Mouse (Mus musculus): ENCODE results near the gene Txndc11. TPM values are rescaled to one million over a fixed set of nuclear protein-coding genes. Genes with fewer than 3 reads are reported as not detected.

Gene Txndc11
- total and polyA plus RNA-seq, 2 experiments from 2014 or later, result 25.2 to 44.1 TPM

DNA sequence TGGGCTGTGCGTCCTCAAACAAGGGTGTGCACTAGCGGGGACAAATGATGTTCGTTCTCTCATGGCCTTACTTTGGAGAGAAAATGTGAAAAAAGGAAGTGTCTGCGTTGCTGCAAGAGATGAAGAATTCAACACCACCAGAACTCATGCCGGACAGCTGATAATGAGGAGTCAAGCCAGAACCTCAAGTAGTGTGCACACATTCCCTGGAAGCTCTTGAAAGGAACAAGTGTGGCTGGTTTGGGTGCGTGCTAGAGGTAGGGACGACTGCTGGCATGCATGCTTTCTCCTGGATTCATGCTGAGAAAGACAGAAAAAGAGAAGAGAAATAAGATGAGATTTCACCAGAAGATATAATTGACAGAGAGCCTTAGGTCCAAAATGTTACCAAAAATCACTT lies 87.3 kb downstream of the Txndc11 start:
- no peak for DNase-seq (ENCODE audit: low spot score)
- TF ChIP-seq CTCF (IDR thresholded peaks at IDR 0.05; ENCODE audit: low read depth), result no peak
- no peak overlapping the region for H3K4me2 ChIP-seq (ENCODE audit: low read depth, low read length)
- H3K9me3 ChIP-seq (ENCODE audit: low read length), result no peaks in the 10 kb centered on the region
- H3K27me3 ChIP-seq (ENCODE audit: insufficient read depth, low read length), result no peaks in the 10 kb centered on the region
- no peaks in the 10 kb centered on the region for H3K36me3 ChIP-seq (ENCODE audit: insufficient read depth, low read length)
- no peak overlapping the region for H3K9ac ChIP-seq (replicated peaks; ENCODE audit: low read length)
- no peak overlapping the region for H3K27ac ChIP-seq
- WGBS, result 86% methylated on average over 7 of the region's 7 CpGs
- H3K4me3 ChIP-seq (ENCODE audit: low read length), result no peak overlapping the region
- H3K4me1 ChIP-seq (ENCODE audit: insufficient read depth, low read length), result no peaks in the 10 kb centered on the region
- ATAC-seq, result no peak

DNA sequence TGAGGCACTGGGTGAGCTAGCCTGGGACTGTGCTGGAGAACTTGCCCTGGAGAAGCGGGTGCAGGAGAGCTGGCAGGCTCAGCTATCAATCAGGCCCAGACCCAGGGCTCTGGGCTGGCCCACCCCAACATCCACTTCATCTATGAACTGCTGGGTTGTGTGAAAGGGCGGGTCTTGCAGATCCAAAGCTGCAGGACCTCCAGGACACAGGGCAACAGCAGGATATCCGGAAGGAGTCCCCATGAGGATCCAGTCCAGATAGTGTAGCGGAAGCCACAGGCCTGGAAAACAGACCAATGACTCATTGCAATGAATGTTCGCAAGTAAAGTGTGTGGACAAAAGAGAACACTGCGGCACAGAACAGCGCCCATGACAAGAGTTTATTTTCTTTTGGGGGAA lies 88.0 kb downstream of the Txndc11 start:
- Histone ChIP-seq H3K27me3 (ENCODE audit: insufficient read depth, low read length) (no peaks in the 10 kb centered on the region), H3K9me3 (ENCODE audit: low read length) (no peaks in the 10 kb centered on the region), H3K27ac (no peak overlapping the region), H3K4me2 (ENCODE audit: low read depth, low read length) (no peak overlapping the region), H3K4me3 (ENCODE audit: low read length) (no peak overlapping the region), H3K4me1 (ENCODE audit: insufficient read depth, low read length) (no peaks in the 10 kb centered on the region), H3K9ac (replicated peaks; ENCODE audit: low read length) (no peak overlapping the region), H3K36me3 (ENCODE audit: insufficient read depth, low read length) (no peaks in the 10 kb centered on the region)
- no peak for TF ChIP-seq CTCF (IDR thresholded peaks at IDR 0.05; ENCODE audit: low read depth)
- WGBS, result 77% methylated on average over 7 of the region's 7 CpGs
- ATAC-seq (no peak), DNase-seq (ENCODE audit: low spot score) (no peak)

DNA sequence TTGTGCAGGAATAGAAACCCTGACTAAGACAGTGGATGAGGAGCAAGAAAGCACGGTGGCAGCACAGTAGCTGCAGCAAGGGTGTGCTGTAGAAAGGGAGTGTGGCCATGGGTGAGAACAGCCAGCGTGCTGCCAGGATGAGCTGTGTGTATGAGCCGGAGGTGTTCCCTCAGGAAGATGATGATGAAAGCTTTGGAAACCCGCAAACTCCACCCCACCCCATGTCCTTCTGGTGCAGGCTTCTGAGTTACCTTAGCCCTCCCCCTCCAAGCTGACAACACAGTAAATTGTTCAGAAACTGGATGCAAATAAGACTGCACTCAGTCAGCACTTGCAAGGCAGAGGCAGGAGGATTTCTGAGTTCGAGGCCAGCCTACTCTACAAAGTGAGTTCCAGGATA lies 91.2 kb downstream of the Txndc11 start:
- no peak overlapping the region for H3K4me3 ChIP-seq (ENCODE audit: low read length)
- H3K27ac ChIP-seq, result no peak overlapping the region
- H3K4me1 ChIP-seq (ENCODE audit: insufficient read depth, low read length), result no peaks in the 10 kb centered on the region
- H3K36me3 ChIP-seq (ENCODE audit: insufficient read depth, low read length), result no peaks in the 10 kb centered on the region
- no peaks in the 10 kb centered on the region for H3K9me3 ChIP-seq (ENCODE audit: low read length)
- H3K9ac ChIP-seq (replicated peaks; ENCODE audit: low read length), result no peak overlapping the region
- DNase-seq (ENCODE audit: low spot score) (no peak), ATAC-seq (no peak)
- H3K4me2 ChIP-seq (ENCODE audit: low read depth, low read length), result no peak overlapping the region
- 84% methylated on average over 5 of the region's 5 CpGs for WGBS
- no peaks in the 10 kb centered on the region for H3K27me3 ChIP-seq (ENCODE audit: insufficient read depth, low read length)
- no peak for TF ChIP-seq CTCF (IDR thresholded peaks at IDR 0.05; ENCODE audit: low read depth)

DNA sequence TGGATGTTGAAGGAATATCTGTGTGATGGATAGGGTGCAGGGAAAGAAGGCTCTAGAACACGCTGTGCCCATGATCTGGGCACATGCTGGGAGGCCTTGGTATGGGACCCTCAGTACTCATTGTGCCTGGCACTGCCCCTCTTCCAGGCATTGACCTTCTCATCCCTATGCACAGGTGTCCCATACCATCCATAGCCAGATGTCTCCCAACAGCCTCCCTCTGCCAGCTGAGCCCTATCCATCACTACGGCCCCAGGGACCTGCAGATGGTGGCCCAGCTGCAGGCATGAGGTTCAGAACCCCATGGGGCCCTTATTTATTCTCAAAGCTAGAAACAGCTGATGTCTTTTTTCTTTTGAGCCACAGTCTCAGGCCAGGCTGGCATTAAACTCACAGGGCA lies 93.8 kb downstream of the Txndc11 start:
- Histone ChIP-seq H3K9ac (replicated peaks; ENCODE audit: low read length) (no peak overlapping the region), H3K36me3 (ENCODE audit: insufficient read depth, low read length) (no peaks in the 10 kb centered on the region), H3K4me1 (ENCODE audit: insufficient read depth, low read length) (no peaks in the 10 kb centered on the region), H3K9me3 (ENCODE audit: low read length) (no peaks in the 10 kb centered on the region), H3K4me2 (ENCODE audit: low read depth, low read length) (no peak overlapping the region), H3K27me3 (ENCODE audit: insufficient read depth, low read length) (no peaks in the 10 kb centered on the region), H3K4me3 (ENCODE audit: low read length) (no peak overlapping the region), H3K27ac (no peak overlapping the region)
- WGBS, result 57% methylated on average over 2 of the region's 2 CpGs
- no peak for DNase-seq (ENCODE audit: low spot score)
- ATAC-seq, result no peak
- TF ChIP-seq CTCF (IDR thresholded peaks at IDR 0.05; ENCODE audit: low read depth), result no peak

DNA sequence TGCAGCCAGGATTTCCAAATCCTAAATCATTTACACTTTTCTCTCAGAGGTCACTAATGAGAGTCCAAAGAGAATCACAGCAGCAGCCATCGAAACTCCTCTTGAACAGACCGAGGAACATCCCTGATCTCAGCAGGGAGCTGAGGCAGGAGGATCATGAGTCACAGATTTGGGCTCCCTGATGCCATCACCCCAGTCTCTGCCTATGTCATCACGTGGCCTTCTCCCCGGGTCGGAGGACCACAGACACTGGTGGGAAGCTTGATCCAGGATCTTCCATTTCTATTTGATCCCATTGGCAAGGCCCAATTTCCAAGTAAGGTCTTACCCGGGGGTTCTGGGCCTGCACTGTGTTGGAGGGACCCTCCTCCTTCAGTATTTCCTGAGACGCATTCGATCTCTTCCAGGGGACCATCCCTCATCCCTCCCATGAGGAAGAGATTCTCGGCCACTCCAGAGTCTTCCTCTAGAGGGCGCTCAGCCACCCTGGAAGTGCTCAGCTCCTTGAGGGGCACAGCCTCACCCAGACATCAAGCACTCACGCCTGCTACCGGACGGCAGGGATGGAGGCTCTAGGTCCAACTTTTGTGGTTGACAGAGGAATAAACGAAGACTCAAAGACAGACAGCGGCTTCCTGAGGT lies 98.5 kb downstream of the Txndc11 start:
- no peak overlapping the region for H3K4me2 ChIP-seq (ENCODE audit: low read depth, low read length)
- H3K36me3 ChIP-seq (ENCODE audit: insufficient read depth, low read length), result no peaks in the 10 kb centered on the region
- no peak overlapping the region for H3K4me3 ChIP-seq (ENCODE audit: low read length)
- no peaks in the 10 kb centered on the region for H3K4me1 ChIP-seq (ENCODE audit: insufficient read depth, low read length)
- no peak overlapping the region for H3K9ac ChIP-seq (replicated peaks; ENCODE audit: low read length)
- H3K27ac ChIP-seq, result no peak overlapping the region
- no peaks in the 10 kb centered on the region for H3K9me3 ChIP-seq (ENCODE audit: low read length)
- ATAC-seq, result peak; percentile 70
- WGBS, result 26% methylated on average over 15 of the region's 15 CpGs
- no peaks in the 10 kb centered on the region for H3K27me3 ChIP-seq (ENCODE audit: insufficient read depth, low read length)
- peak; percentile 87 for TF ChIP-seq CTCF (IDR thresholded peaks at IDR 0.05; ENCODE audit: low read depth)
- DNase-seq (ENCODE audit: low spot score), result peak; percentile 77

DNA sequence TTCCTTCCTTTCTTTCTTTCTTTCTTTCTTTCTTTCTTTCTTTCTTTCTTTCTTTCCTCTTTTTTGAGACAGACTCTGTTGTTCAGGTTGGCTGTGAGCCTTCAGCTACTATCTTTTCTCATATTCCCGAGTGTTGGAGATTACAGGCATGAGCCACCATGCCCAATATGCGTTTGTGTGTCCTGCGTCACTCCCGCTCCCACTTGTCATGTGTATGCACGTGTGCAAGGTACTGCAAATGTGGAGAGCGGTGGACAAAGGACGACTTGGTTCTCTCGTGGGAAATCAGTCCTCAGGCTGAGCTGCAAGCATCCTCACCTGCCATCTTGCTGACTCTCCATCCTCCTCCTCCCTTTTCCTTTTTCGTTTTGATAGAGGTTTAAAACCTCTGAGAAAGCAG lies 99.2 kb downstream of the Txndc11 start:
- Histone ChIP-seq H3K4me1 (ENCODE audit: insufficient read depth, low read length) (no peaks in the 10 kb centered on the region), H3K9me3 (ENCODE audit: low read length) (no peaks in the 10 kb centered on the region), H3K27ac (no peak overlapping the region), H3K36me3 (ENCODE audit: insufficient read depth, low read length) (no peaks in the 10 kb centered on the region), H3K27me3 (ENCODE audit: insufficient read depth, low read length) (no peaks in the 10 kb centered on the region), H3K4me3 (ENCODE audit: low read length) (no peak overlapping the region), H3K9ac (replicated peaks; ENCODE audit: low read length) (no peak overlapping the region), H3K4me2 (ENCODE audit: low read depth, low read length) (no peak overlapping the region)
- no peak for ATAC-seq
- 84% methylated on average over 9 of the region's 9 CpGs for WGBS
- DNase-seq (ENCODE audit: low spot score), result no peak
- TF ChIP-seq CTCF (IDR thresholded peaks at IDR 0.05; ENCODE audit: low read depth), result no peak

DNA sequence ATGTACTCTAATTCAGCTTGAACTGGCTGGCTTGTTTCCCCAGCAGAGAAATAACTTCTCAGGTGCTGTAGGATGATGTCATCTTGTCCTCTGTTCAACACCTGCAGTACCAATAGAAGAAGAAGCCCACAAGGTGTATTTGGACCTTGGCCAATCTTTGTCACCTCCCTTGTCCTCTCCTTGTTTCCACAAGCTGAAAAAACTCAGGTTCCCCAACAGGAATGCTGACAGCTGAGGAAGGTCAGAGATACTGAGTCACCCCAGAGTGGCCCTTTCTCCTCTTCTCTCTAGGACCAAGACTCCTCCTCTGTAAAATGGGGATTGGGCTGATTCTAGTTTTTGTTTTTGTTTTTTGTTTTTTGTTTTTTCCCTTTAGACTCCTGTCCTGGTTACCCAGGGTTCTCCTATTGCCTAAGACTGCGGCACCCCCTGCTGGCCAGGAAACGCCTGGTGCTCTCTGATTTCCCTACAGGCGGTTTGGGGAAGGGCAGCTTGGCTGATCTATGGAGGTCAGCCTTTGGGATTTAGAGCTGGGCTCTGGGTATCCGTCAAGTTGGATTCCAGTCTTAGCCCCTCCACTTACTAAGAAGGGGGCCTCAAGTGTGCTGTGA lies 100.2 kb downstream of the Txndc11 start:
- ATAC-seq (peak; percentile 66), DNase-seq (ENCODE audit: low spot score) (peak; percentile 87)
- whole genome bisulfite sequencing, result 2% methylated on average over 4 of the region's 4 CpGs
- Histone ChIP-seq H3K4me3 (ENCODE audit: low read length) (no peak overlapping the region), H3K9ac (replicated peaks; ENCODE audit: low read length) (no peak overlapping the region), H3K9me3 (ENCODE audit: low read length) (no peaks in the 10 kb centered on the region), H3K27ac (no peak overlapping the region), H3K36me3 (ENCODE audit: insufficient read depth, low read length) (no peaks in the 10 kb centered on the region), H3K27me3 (ENCODE audit: insufficient read depth, low read length) (no peaks in the 10 kb centered on the region), H3K4me2 (ENCODE audit: low read depth, low read length) (no peak overlapping the region), H3K4me1 (ENCODE audit: insufficient read depth, low read length) (no peaks in the 10 kb centered on the region)
- TF ChIP-seq CTCF (IDR thresholded peaks at IDR 0.05; ENCODE audit: low read depth), result peak; percentile 99
